Mouse (Mus musculus) forebrain, embryonic 12.5 days (tissue): ENCODE measurements around the gene Mettl1. TPM values are rescaled to one million over a fixed set of nuclear protein-coding genes. Genes with fewer than 3 reads are reported as not detected.
"Not testable (repeated sequence)": the region's sequence is repeated elsewhere in the genome, so short reads cannot be mapped to it uniquely, and the experiment has no call there.

Experiments used
- ATAC-seq: fragments of 200-750 bp; cut with Nextera tagmentation; 2 replicates; pipeline ENCODE4 v1.8.0; 2017; ENCODE audit warnings: moderate TSS enrichment; ENCODE audit not compliant: low FRiP score
- H3K27ac ChIP-seq: fragments of 300-500 bp; sonication (generic); 2 replicates; pipeline ENCODE4 v1.5.1; 2016; ENCODE audit warnings: mild to moderate bottlenecking
- H3K27me3 ChIP-seq: fragments of 300-500 bp; sonication (generic); 2 replicates; pipeline ENCODE4 v1.6.1; 2016; ENCODE audit warnings: mild to moderate bottlenecking
- H3K36me3 ChIP-seq: fragments of 300-500 bp; sonication (generic); replicated peaks from 2 replicates; pipeline ENCODE4 v1.6.1; 2016; ENCODE audit warnings: mild to moderate bottlenecking
- H3K4me1 ChIP-seq: fragments of 300-500 bp; sonication (generic); 2 replicates; pipeline ENCODE4 v1.6.1; 2016
- H3K4me2 ChIP-seq: fragments of 300-500 bp; sonication (generic); 2 replicates; pipeline ENCODE4 v1.6.1; 2016; ENCODE audit warnings: mild to moderate bottlenecking, moderate library complexity
- H3K4me3 ChIP-seq: fragments of 300-500 bp; sonication (generic); replicated peaks from 2 replicates; pipeline ENCODE4 v1.5.1; 2016; ENCODE audit warnings: mild to moderate bottlenecking
- H3K9ac ChIP-seq: fragments of 300-500 bp; sonication (generic); 2 replicates; pipeline ENCODE4 v1.6.1; 2016; ENCODE audit warnings: mild to moderate bottlenecking
- H3K9me3 ChIP-seq: fragments of 300-500 bp; sonication (generic); 2 replicates; pipeline ENCODE4 v1.6.1; 2016
- WGBS: fragments of 180-500 bp; shearing (Covaris S2); methylation state at CpG from one replicate; pipeline ENCODE4 v1.1.7; 2016; 5-methylcytosine and 5-hydroxymethylcytosine counted together
- polyA plus RNA-seq: library from polyadenylated mRNA; unstranded; fragments of >200 nt; fragmentation: Nextera tagmentation; extraction: Ambion mirVana; gene quantifications from 2 replicates; pipeline ENCODE4 v1.2.1, GENCODE M21; 2016

The Mettl1 gene
- polyA plus RNA-seq, 1 experiment from 2014 or later, result 35.5 TPM

DNA sequence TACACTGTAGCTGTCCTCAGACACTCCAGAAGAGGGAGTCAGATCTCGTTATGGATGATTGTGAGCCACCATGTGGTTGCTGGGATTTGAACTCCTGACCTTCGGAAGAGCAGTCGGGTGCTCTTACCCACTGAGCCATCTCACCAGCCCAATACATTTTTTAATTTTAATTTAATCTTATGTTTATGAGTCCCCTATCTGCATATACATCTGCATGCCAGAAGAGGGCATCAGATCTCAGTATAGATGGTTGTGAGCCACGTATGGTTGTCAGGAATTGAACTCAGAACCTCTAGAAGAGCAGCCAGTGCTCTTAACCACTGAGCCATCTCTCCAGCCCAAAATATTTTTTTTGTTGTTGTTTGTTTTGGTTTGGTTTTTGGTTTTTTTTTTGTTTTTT is 31.1 kb downstream of the Mettl1 start:
- not testable (repeated sequence) for H3K9ac ChIP-seq, H3K27me3 ChIP-seq, ATAC-seq, H3K9me3 ChIP-seq, H3K4me2 ChIP-seq, H3K27ac ChIP-seq, H3K4me3 ChIP-seq
- H3K36me3 ChIP-seq, result peaks cover 13% of the 10 kb centered on the region
- WGBS, result 85% methylated on average over 4 of the region's 4 CpGs
- peaks cover 29% of the 10 kb centered on the region for H3K4me1 ChIP-seq

DNA sequence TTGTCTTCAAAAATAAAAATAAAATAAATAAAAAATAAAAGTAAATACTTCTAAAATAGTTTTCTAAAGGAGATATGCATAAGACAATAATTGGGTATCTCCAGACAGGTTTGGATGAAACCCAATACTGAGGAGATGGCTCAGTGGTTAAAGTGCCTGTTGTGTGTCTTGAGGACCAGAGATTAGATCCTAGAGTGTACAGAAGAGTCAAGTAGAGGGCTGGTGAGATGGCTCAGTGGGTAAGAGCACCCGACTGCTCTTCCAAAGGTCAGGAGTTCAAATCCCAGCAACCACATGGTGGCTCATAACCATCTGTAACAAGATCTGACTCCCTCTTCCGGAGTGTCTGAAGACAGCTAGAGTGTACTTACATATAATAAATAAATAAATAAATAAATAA is 31.8 kb downstream of the Mettl1 start:
- H3K4me3 ChIP-seq, ATAC-seq, H3K4me2 ChIP-seq, H3K27ac ChIP-seq, H3K9ac ChIP-seq, H3K36me3 ChIP-seq, H3K9me3 ChIP-seq: not testable (repeated sequence)
- Histone ChIP-seq H3K27me3 (peaks cover 13% of the 10 kb centered on the region), H3K4me1 (peaks cover 33% of the 10 kb centered on the region)
- WGBS, result 88% methylated on average over 2 of the region's 2 CpGs

DNA sequence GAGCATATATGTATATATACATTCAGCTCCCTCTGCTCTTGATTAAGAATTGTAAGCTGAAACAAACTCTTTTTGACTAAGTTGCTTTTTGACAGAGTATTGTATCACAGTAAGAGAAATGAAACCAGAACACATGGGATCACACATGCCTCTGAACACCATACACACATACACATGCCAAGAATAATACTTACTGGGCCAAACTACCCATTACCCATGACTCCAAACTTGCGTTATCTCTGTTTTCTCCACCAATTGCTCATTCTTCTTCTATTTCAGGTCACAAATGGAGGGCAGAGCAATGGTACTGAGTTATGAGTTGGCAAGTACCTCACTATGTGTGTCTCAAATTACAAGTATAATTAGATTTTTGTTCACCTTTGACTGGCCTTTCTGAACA is 32.8 kb downstream of the Mettl1 start:
- H3K4me2 ChIP-seq, result no peak overlapping the region
- H3K27me3 ChIP-seq, result peaks cover 19% of the 10 kb centered on the region
- no peaks in the 10 kb centered on the region for H3K36me3 ChIP-seq
- no peaks in the 10 kb centered on the region for H3K9me3 ChIP-seq
- no peak overlapping the region for H3K4me3 ChIP-seq
- no peak for ATAC-seq
- H3K9ac ChIP-seq, result no peak overlapping the region
- peaks cover 28% of the 10 kb centered on the region for H3K4me1 ChIP-seq
- no peak overlapping the region for H3K27ac ChIP-seq
- WGBS, result 94% methylated on average over 1 of the region's 1 CpGs

DNA sequence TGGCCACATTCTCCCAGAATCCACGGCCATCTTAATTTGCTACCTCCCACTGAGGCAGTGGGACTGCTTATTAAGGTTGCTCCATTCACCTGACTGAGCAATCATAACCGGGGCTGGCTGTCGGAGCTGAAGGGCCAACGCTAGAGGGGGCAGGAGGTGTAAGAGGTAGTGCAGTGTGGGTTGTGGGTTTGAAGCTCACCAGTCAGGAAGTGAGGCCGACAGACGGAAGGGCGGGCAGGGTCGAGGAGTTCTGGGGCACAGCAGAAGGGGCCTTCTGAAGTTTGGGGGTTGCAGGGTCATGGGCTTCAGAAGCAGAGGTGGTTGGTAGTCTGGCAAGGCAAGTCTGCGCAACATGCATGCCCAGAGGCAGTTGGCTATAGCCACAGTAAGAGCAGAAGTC is 33.9 kb downstream of the Mettl1 start, which contains the start of gene Agap2:
TSS of gene Agap2 (plus strand) at position 205 of the 400 bp plus-strand sequence.
- Histone ChIP-seq H3K9ac (no peak within 1 kb of the TSS), H3K4me2 (no peak within 1 kb of the TSS)
- 71% methylated on average over 9 of the region's 9 CpGs for WGBS

DNA sequence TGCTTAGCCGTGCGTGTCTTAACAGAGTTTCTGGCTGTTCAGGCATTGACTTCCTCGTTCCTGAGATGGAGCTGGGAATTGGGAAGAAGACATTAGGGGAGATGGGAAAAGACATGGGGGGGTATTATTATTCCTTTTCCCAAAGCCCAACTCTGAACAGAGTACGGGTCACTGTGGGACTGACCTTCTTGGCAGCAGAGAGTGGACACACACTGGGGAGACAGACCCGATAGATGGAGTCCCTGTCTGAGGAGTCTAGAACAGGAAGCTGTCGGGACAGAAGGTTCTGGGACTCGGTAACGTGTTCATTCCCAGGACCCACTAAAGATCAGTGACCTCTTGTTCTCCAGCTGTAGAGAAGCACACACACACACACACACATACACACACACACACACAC is 34.4 kb downstream of the Mettl1 start:
- H3K27ac ChIP-seq, result no peak overlapping the region
- H3K4me3 ChIP-seq, result no peak overlapping the region
- ATAC-seq, result no peak
- no peak overlapping the region for H3K4me2 ChIP-seq
- peaks cover 37% of the 10 kb centered on the region for H3K4me1 ChIP-seq
- H3K27me3 ChIP-seq, result peaks cover 36% of the 10 kb centered on the region
- H3K9ac ChIP-seq, result no peak overlapping the region
- H3K36me3 ChIP-seq, result no peaks in the 10 kb centered on the region
- WGBS, result 81% methylated on average over 8 of the region's 8 CpGs
- no peaks in the 10 kb centered on the region for H3K9me3 ChIP-seq

More for the DNA sequence above, 33.9 kb downstream of the Mettl1 start, which contains the start of gene Agap2:
- Histone ChIP-seq H3K4me1 (peaks cover 32% of the 10 kb centered on the region), H3K4me3 (no peak within 1 kb of the TSS), H3K36me3 (no peaks in the 10 kb centered on the region), H3K27ac (no peak within 1 kb of the TSS), H3K27me3 (peaks cover 30% of the 10 kb centered on the region), H3K9me3 (no peaks in the 10 kb centered on the region)
- ATAC-seq, result no peak

DNA sequence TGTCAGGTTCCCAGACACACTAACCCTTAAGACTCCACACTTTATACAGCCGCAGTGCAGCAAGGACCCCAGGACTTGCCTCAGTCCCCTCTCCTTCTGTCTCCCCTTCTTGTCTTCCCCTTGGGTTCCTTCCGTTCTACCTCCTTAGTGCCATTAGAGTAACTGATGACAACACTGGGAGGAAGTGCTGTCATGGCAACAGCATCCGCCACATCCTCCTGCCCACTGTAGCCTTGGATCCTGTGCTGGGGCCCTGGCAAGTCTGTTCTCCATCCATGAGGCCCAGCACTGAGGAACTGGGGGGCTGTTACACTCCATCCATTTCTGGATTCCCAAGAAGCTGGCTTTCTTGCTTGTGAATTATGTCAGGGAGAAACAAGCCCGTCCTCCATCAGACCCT is 34.9 kb downstream of the Mettl1 start:
- no peak for ATAC-seq
- no peak overlapping the region for H3K27ac ChIP-seq
- H3K4me3 ChIP-seq, result no peak overlapping the region
- peaks cover 40% of the 10 kb centered on the region for H3K27me3 ChIP-seq
- 58% methylated on average over 4 of the region's 4 CpGs for WGBS
- peaks cover 37% of the 10 kb centered on the region for H3K4me1 ChIP-seq
- no peaks in the 10 kb centered on the region for H3K9me3 ChIP-seq
- no peak overlapping the region for H3K4me2 ChIP-seq
- no peak overlapping the region for H3K9ac ChIP-seq
- no peaks in the 10 kb centered on the region for H3K36me3 ChIP-seq

DNA sequence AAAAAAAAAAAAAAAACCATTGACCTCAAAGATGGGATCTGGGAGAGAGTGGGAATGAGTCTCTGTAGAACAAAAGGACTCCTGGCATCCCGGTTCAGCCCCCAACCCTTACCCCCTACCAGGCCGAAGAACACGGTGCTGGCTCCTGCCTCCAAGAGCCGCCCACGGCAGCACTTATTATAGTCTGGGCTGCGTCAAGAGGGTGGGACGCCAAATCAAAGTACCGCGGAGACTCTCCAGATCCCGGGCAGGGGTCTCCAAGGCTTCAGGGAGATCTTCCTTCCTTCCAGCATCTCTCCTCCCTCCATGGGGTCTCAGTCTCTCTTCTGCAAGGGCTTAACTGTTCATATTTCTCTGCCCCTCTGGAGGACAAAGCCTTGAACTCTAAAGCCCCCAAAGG is 36.3 kb downstream of the Mettl1 start:
- no peak for ATAC-seq
- 3% methylated on average over 10 of the region's 10 CpGs for WGBS
- no peaks in the 10 kb centered on the region for H3K36me3 ChIP-seq
- no peaks in the 10 kb centered on the region for H3K9me3 ChIP-seq
- peaks cover 54% of the 10 kb centered on the region for H3K27me3 ChIP-seq
- H3K4me2 ChIP-seq, result peak overlapping the region; percentile 100
- H3K27ac ChIP-seq, result no peak overlapping the region
- peak overlapping the region; percentile 7; the same call in 1 of the 2 replicates for H3K4me3 ChIP-seq
- H3K9ac ChIP-seq, result peak overlapping the region; percentile 36
- H3K4me1 ChIP-seq, result peaks cover 47% of the 10 kb centered on the region

DNA sequence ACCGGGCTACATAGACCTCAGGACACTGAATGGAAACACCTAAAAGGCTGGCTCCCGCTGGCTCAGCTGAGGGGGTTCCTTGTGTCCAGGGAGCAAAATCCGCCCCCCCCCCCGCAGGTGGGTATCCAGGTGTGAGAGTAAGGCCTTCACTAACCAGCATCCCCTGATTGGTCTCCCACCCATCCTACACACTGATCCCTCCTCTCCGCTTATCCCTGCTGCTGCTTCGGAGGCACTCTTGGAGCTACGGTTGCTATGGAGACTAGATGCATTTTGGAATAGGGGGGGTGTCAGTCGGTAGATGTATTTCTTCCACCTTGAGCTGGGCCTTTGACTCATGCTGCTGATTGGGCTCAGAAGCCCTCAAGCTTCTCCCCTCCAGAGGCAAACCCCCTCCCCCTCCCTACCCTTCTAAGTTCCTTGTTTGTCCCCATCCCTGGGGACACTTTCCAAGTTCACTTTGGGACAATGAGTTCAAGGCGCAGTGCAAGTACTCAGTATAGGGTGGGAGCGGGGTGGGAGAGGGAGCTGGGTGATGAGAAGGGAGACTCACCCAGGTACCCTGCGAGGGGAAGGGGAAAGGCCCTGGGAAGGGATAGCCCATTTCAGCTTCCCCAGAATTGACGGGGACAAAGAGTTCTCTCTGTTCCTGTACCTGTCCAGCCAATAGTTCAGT is 36.9 kb downstream of the Mettl1 start:
- Histone ChIP-seq H3K36me3 (no peaks in the 10 kb centered on the region), H3K4me2 (peak overlapping the region; percentile 100), H3K27ac (peak overlapping the region; percentile 50; the same call in 1 of the 2 replicates), H3K27me3 (peaks cover 61% of the 10 kb centered on the region), H3K4me1 (peaks cover 48% of the 10 kb centered on the region), H3K9ac (peak overlapping the region; percentile 36), H3K9me3 (no peaks in the 10 kb centered on the region), H3K4me3 (peak overlapping the region; percentile 75)
- ATAC-seq, result peak; percentile 37
- 3% methylated on average over 12 of the region's 12 CpGs for WGBS

DNA sequence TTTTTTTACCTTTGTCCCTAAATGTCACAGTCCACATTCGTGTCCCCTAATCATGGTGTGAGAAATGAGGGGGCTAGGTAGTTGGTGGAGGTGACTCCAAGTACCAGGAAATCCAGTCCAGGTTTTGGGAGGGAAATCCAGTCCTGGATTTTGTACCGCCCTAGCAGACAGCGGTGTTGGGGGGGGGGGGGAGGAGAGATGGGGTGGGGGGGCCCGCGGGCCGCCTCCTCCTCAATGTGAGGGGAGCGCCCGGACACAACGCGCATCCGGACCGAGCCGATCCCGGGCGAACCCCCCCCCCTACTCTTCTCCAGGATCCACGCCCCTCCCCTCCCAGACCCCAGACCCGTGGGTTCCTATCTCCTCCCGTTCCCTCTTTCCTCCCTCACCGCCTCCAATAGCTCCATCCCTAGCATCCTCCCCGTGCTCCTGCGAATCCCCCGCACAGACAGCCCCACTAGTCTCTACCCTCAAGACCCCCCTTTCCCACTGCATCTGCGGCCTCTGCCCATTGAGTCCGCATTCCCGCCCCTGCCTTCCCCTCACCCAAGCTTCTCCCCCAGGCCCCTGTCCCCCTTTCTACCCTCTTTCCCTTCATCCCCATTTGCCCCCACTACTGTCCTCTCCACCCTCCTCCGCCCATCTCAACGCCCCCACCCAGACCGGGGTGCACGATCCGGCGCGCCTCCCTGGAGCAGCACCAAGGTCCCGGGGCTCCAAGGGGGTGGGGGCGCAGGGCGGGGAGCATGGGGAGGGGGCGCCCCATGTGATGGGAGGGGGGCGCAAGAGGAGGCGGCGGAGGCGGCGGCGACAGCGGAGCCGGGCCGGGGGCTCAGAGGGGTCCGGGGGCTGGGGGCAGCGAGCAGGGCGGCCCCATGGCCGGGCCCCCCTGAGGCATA is 37.7 kb downstream of the Mettl1 start:
- ATAC-seq, result peak; percentile 71
- Histone ChIP-seq H3K27me3 (peaks cover 68% of the 10 kb centered on the region), H3K27ac (peak overlapping the region; percentile 77), H3K9me3 (no peaks in the 10 kb centered on the region), H3K36me3 (no peaks in the 10 kb centered on the region), H3K9ac (peak overlapping the region; percentile 87), H3K4me3 (peak overlapping the region; percentile 75), H3K4me1 (peaks cover 51% of the 10 kb centered on the region), H3K4me2 (peak overlapping the region; percentile 100)
- WGBS, result under 1% methylated on average over 27 of the region's 49 CpGs

DNA sequence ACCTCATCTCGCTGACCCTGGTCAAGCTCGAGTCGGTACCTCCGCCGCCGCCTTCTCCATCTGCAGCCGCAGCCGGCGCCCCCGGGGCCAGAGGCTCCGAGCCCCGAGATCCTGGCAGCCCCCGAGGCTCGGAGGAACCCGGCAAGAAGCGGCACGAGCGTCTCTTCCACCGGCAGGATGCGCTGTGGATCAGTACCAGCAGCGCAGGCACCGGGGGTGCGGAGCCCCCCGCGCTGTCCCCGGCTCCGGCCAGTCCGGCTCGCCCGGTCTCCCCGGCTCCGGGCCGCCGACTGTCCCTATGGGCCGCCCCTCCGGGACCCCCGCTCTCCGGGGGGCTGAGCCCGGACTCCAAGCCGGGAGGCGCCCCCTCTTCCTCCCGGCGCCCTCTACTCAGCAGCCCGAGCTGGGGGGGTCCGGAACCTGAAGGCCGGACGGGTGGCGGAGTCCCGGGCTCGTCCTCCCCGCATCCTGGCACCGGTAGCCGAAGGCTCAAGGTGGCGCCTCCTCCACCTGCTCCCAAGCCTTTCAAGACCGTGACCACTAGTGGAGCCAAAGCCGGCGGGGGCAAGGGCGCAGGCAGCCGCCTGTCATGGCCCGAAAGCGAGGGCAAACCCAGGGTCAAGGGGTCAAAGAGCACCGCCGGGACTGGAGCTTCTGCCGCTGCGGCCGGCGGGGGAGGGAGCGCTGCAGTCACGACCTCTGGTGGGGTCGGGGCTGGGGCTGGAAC is 38.6 kb downstream of the Mettl1 start:
- peak overlapping the region; percentile 77; the same call in 1 of the 2 replicates for H3K27ac ChIP-seq
- H3K4me2 ChIP-seq, result peak overlapping the region; percentile 100
- peak overlapping the region; percentile 87 for H3K9ac ChIP-seq
- no peaks in the 10 kb centered on the region for H3K36me3 ChIP-seq
- ATAC-seq, result peak; percentile 21
- H3K4me3 ChIP-seq, result peak overlapping the region; percentile 75
- WGBS, result under 1% methylated on average over 66 of the region's 70 CpGs
- peaks cover 51% of the 10 kb centered on the region for H3K4me1 ChIP-seq
- H3K27me3 ChIP-seq, result peaks cover 77% of the 10 kb centered on the region
- no peaks in the 10 kb centered on the region for H3K9me3 ChIP-seq

DNA sequence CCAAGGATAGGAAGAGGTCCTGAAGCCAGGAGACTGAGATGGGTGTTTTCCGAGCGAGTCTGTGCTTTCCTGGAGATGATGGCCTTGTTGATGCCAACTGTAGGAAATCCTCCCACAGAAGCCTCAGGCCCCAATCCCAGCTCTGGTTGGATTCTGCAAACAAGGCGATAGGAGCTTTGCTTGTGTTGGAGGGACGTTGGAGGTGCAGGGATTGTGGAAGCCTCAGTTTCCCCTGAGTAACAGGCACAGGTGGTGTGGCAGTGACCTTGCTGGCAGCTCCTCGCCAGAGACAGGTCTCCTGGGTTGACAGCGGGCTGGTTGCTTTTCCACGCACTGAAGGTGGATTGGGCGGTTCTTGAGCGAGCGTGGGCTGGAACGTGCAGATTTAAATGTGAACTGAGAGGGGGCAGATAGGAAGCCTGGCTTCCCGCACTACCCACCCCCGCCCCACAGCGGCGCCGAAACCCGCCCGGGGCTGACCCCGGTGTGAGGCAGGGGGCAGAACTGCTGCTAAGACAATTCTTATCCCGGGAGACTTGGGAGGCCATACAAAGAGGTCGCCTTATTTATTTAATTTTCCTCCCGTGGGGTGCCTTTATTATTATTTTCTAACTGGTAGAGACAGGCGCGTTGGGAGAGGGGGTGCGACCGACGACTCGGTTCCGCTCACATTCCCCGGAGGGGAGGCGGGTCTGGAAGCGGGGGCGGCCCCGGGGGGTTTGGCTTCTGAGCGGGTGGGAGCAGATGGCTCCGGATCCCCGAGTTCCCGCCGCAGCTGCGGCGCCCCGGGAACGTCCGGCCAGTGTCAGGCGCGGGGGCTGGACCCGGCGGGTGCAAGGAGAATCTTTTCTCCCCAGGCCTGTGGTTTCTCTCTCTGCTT is 39.9 kb downstream of the Mettl1 start:
- Histone ChIP-seq H3K4me1 (peaks cover 50% of the 10 kb centered on the region), H3K27me3 (peaks cover 81% of the 10 kb centered on the region), H3K36me3 (no peaks in the 10 kb centered on the region), H3K27ac (no peak overlapping the region), H3K4me3 (peak overlapping the region; percentile 75), H3K4me2 (peak overlapping the region; percentile 100), H3K9me3 (no peaks in the 10 kb centered on the region), H3K9ac (peak overlapping the region; percentile 48)
- ATAC-seq, result no peak
- 2% methylated on average over 48 of the region's 48 CpGs for WGBS
